Mouse (Mus musculus): ENCODE data around the gene Vps4b. TPM values are rescaled to one million over a fixed set of nuclear protein-coding genes. Genes with fewer than 3 reads are reported as not detected.
"Not testable (repeated sequence)": the region's sequence is repeated elsewhere in the genome, so short reads cannot be mapped to it uniquely, and the experiment has no call there.

Gene Vps4b
- total RNA-seq, 1 experiment, result 56.3 TPM

DNA sequence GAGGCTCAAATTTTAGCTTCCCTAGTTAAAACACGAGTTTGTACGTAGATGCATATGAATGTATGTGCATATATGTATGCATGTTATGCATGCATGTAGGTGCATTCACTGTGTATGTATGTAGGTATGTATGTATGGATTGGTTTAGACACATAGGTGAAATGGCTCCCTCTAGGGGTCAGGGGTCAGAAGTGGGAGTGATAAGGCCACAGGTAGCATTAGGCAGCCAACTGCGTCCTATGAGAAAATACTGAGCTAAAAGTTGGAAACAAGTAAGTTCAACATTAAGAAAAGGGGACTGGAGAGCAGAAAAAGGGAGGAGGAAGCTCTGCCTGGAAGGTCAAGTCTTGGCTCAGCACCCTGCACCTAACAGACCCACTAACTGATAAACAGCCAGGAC is 58.4 kb downstream of the Vps4b start:
- H3K9ac ChIP-seq (ENCODE audit: insufficient read depth, low read depth, low read length, poor library complexity, severe bottlenecking), result no peak overlapping the region
- H3K36me3 ChIP-seq (ENCODE audit: control insufficient read depth, insufficient read depth, low read length, poor library complexity, severe bottlenecking), result peaks cover 34% of the 10 kb centered on the region
- TF ChIP-seq MAFK (IDR thresholded peaks at IDR 0.05; ENCODE audit: insufficient read depth, low read depth, low read length), result no peak
- TF ChIP-seq CHD2 (IDR thresholded peaks at IDR 0.05; ENCODE audit: low read depth, low read length), result no peak
- TF ChIP-seq HCFC1 (IDR thresholded peaks at IDR 0.05; ENCODE audit: borderline replicate concordance, insufficient read depth, low read length), result no peak
- TF ChIP-seq ZC3H11A (IDR thresholded peaks at IDR 0.05; ENCODE audit: borderline replicate concordance, low read depth, low read length), result no peak
- TF ChIP-seq ZNF384 (IDR thresholded peaks at IDR 0.05; ENCODE audit: low read depth, low read length), result no peak
- DNase-seq (ENCODE audit: low read depth, low spot score), result peak; percentile 30
- H3K27ac ChIP-seq (ENCODE audit: insufficient read depth, low read depth, low read length, poor library complexity, severe bottlenecking), result no peak overlapping the region
- in situ Hi-C loops (cut with MboI; ENCODE audit: low sequenced_read_pairs in 2 of 2, unreplicated experiment in 2 of 2), result no loop called here
- no peaks in the 10 kb centered on the region for H3K4me1 ChIP-seq (ENCODE audit: control insufficient read depth in 2 of 2, insufficient read depth in 2 of 2, low read length in 2 of 2, poor library complexity in 1 of 2)
- no peaks in the 10 kb centered on the region for H3K9me3 ChIP-seq (ENCODE audit: control insufficient read depth, insufficient read depth, low read depth, low read length)
- H3K4me3 ChIP-seq (ENCODE audit: insufficient read depth in 1 of 2, low read depth in 1 of 2, low read length in 2 of 2, poor library complexity in 1 of 2, severe bottlenecking in 1 of 2), result no peak overlapping the region

GRCm38 (mm10) chr1:106736211-106736610 is 60.3 kb downstream of the Vps4b start:
- H3K9me3 ChIP-seq (ENCODE audit: control insufficient read depth, insufficient read depth, low read depth, low read length), result no peaks in the 10 kb centered on the region
- DNase-seq (ENCODE audit: low read depth, low spot score), result no peak
- H3K27ac ChIP-seq (ENCODE audit: insufficient read depth, low read depth, low read length, poor library complexity, severe bottlenecking), result no peak overlapping the region
- H3K9ac ChIP-seq (ENCODE audit: insufficient read depth, low read depth, low read length, poor library complexity, severe bottlenecking), result no peak overlapping the region
- TF ChIP-seq ZC3H11A (IDR thresholded peaks at IDR 0.05; ENCODE audit: borderline replicate concordance, low read depth, low read length) (no peak), CHD2 (IDR thresholded peaks at IDR 0.05; ENCODE audit: low read depth, low read length) (no peak), MAFK (IDR thresholded peaks at IDR 0.05; ENCODE audit: insufficient read depth, low read depth, low read length) (no peak), HCFC1 (IDR thresholded peaks at IDR 0.05; ENCODE audit: borderline replicate concordance, insufficient read depth, low read length) (no peak), ZNF384 (IDR thresholded peaks at IDR 0.05; ENCODE audit: low read depth, low read length) (no peak)
- H3K4me1 ChIP-seq (ENCODE audit: control insufficient read depth in 2 of 2, insufficient read depth in 2 of 2, low read length in 2 of 2, poor library complexity in 1 of 2), result no peaks in the 10 kb centered on the region
- in situ Hi-C loops (cut with MboI; ENCODE audit: low sequenced_read_pairs in 2 of 2, unreplicated experiment in 2 of 2), result no loop called here
- peaks cover 32% of the 10 kb centered on the region for H3K36me3 ChIP-seq (ENCODE audit: control insufficient read depth, insufficient read depth, low read length, poor library complexity, severe bottlenecking)
- no peak overlapping the region for H3K4me3 ChIP-seq (ENCODE audit: insufficient read depth in 1 of 2, low read depth in 1 of 2, low read length in 2 of 2, poor library complexity in 1 of 2, severe bottlenecking in 1 of 2)

DNA sequence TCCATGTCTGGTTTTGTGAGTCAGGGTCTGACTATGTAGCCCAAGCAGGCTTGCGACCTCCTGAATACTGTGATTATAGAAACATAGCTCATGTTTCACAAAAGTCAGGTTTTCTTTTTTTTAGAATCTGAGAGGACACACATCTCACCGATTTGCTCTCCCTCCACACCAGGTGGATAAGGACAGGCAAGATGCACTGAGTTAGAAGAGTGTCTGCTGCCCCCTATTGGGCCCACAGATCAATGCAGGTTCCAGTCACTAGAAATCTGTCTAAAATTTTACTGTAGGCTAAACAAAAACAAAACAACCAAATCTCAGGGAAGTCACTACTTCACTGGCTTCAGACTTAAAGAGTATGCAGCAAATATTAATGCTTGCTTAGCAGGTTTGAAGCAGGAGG is 60.9 kb downstream of the Vps4b start:
- DNase-seq (ENCODE audit: low read depth, low spot score), result peak; percentile 35
- H3K9ac ChIP-seq (ENCODE audit: insufficient read depth, low read depth, low read length, poor library complexity, severe bottlenecking), result no peak overlapping the region
- in situ Hi-C loops (cut with MboI; ENCODE audit: low sequenced_read_pairs in 2 of 2, unreplicated experiment in 2 of 2), result no loop called here

GRCm38 (mm10) chr1:106722061-106722460 is 74.5 kb downstream of the Vps4b start:
- no peaks in the 10 kb centered on the region for H3K9me3 ChIP-seq (ENCODE audit: control insufficient read depth, insufficient read depth, low read depth, low read length)
- no peak overlapping the region for H3K4me3 ChIP-seq (ENCODE audit: insufficient read depth in 1 of 2, low read depth in 1 of 2, low read length in 2 of 2, poor library complexity in 1 of 2, severe bottlenecking in 1 of 2)
- DNase-seq (ENCODE audit: low read depth, low spot score), result no peak
- no peak overlapping the region for H3K9ac ChIP-seq (ENCODE audit: insufficient read depth, low read depth, low read length, poor library complexity, severe bottlenecking)
- H3K4me1 ChIP-seq (ENCODE audit: control insufficient read depth in 2 of 2, insufficient read depth in 2 of 2, low read length in 2 of 2, poor library complexity in 1 of 2), result peaks cover 0 to 4% of the 10 kb centered on the region in 2 experiments; a peak in 1 of 4 replicates
- in situ Hi-C loops (cut with MboI; ENCODE audit: low sequenced_read_pairs in 2 of 2, unreplicated experiment in 2 of 2), result no loop called here
- TF ChIP-seq CHD2 (IDR thresholded peaks at IDR 0.05; ENCODE audit: low read depth, low read length), result no peak
- TF ChIP-seq HCFC1 (IDR thresholded peaks at IDR 0.05; ENCODE audit: borderline replicate concordance, insufficient read depth, low read length), result no peak
- no peak for TF ChIP-seq MAFK (IDR thresholded peaks at IDR 0.05; ENCODE audit: insufficient read depth, low read depth, low read length)
- TF ChIP-seq ZC3H11A (IDR thresholded peaks at IDR 0.05; ENCODE audit: borderline replicate concordance, low read depth, low read length), result no peak
- TF ChIP-seq ZNF384 (IDR thresholded peaks at IDR 0.05; ENCODE audit: low read depth, low read length), result no peak
- H3K36me3 ChIP-seq (ENCODE audit: control insufficient read depth, insufficient read depth, low read length, poor library complexity, severe bottlenecking), result peaks cover 2% of the 10 kb centered on the region
- H3K27ac ChIP-seq (ENCODE audit: insufficient read depth, low read depth, low read length, poor library complexity, severe bottlenecking), result no peak overlapping the region

More for the DNA sequence above, 60.9 kb downstream of the Vps4b start:
- no peak for TF ChIP-seq HCFC1 (IDR thresholded peaks at IDR 0.05; ENCODE audit: borderline replicate concordance, insufficient read depth, low read length)
- peaks cover 30% of the 10 kb centered on the region for H3K36me3 ChIP-seq (ENCODE audit: control insufficient read depth, insufficient read depth, low read length, poor library complexity, severe bottlenecking)
- no peaks in the 10 kb centered on the region for H3K4me1 ChIP-seq (ENCODE audit: control insufficient read depth in 2 of 2, insufficient read depth in 2 of 2, low read length in 2 of 2, poor library complexity in 1 of 2)
- H3K27ac ChIP-seq (ENCODE audit: insufficient read depth, low read depth, low read length, poor library complexity, severe bottlenecking), result no peak overlapping the region
- no peak overlapping the region for H3K4me3 ChIP-seq (ENCODE audit: insufficient read depth in 1 of 2, low read depth in 1 of 2, low read length in 2 of 2, poor library complexity in 1 of 2, severe bottlenecking in 1 of 2)
- H3K9me3 ChIP-seq (ENCODE audit: control insufficient read depth, insufficient read depth, low read depth, low read length), result no peaks in the 10 kb centered on the region

GRCm38 (mm10) chr1:106717736-106718135 is 78.8 kb downstream of the Vps4b start:
- not testable (repeated sequence) for H3K4me1 ChIP-seq (ENCODE audit: control insufficient read depth in 2 of 2, insufficient read depth in 2 of 2, low read length in 2 of 2, poor library complexity in 1 of 2); DNase-seq (ENCODE audit: low read depth, low spot score)

More at GRCm38 (mm10) chr1:106717736-106718135, 78.8 kb downstream of the Vps4b start:
- H3K4me3 ChIP-seq (ENCODE audit: insufficient read depth in 1 of 2, low read depth in 1 of 2, low read length in 2 of 2, poor library complexity in 1 of 2, severe bottlenecking in 1 of 2); in situ Hi-C loops (cut with MboI; ENCODE audit: low sequenced_read_pairs in 2 of 2, unreplicated experiment in 2 of 2); H3K9ac ChIP-seq (ENCODE audit: insufficient read depth, low read depth, low read length, poor library complexity, severe bottlenecking); H3K9me3 ChIP-seq (ENCODE audit: control insufficient read depth, insufficient read depth, low read depth, low read length); H3K27ac ChIP-seq (ENCODE audit: insufficient read depth, low read depth, low read length, poor library complexity, severe bottlenecking); H3K36me3 ChIP-seq (ENCODE audit: control insufficient read depth, insufficient read depth, low read length, poor library complexity, severe bottlenecking): not testable (repeated sequence)
